Mouse (Mus musculus): Measurements from ENCODE around the gene Irgm1. TPM values are rescaled to one million over a fixed set of nuclear protein-coding genes. Genes with fewer than 3 reads are reported as not detected.
"Not testable (repeated sequence)": the region's sequence is repeated elsewhere in the genome, so short reads cannot be mapped to it uniquely, and the experiment has no call there.

The Irgm1 gene
- 9.5 and 11.4 TPM in 2 replicates for polyA plus RNA-seq (2012; rRNA removed)

DNA sequence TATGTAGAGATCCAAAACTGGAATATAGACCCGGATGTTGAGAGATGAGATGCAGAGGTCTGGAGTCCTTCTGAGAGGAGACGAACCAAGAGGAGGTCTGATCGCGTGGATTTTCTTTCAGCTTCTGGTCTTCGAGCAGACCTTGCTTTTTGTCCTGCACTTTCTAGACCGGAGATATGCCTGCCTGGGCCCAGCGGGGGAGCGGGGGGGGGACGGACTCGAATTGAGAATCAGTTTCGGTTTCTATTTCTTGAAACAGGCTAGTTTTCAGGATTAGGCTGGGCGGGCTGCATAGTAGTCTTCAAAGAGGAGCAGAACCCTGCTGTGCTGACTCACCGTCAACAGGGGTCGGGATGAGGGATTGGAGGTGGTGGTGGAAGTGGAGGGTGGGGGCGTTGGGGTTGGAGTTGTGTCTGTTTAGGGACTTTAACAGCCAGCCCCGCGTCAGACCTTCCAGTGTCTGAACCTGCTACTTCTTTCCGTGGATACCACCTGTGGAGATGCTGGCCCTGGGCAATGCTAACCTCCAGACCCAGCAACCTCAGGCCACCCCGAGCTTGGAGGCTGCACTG, at the start of gene Irgm1:
Gene Irgm1, minus strand, starts transcription at position 483 of the 572 bp plus-strand sequence.
- TF ChIP-seq CTCF (IDR thresholded peaks at IDR 0.05; ENCODE audit: extremely low read depth, insufficient read depth, low read length) (no peak), POLR2A (IDR thresholded peaks at IDR 0.05; ENCODE audit: extremely low read depth, insufficient read depth, low read length) (no peak)
- Histone ChIP-seq H3K27ac (ENCODE audit: insufficient read depth, low read length) (peak within 1 kb of the TSS; percentile 69), H3K4me1 (ENCODE audit: control insufficient read depth, insufficient read depth, low read length) (no peaks in the 10 kb centered on the region), H3K4me3 (ENCODE audit: insufficient read depth, low read length) (peak within 1 kb of the TSS; percentile 73)

GRCm38 (mm10) chr11:48918380-48918779, 46.9 kb upstream of the Irgm1 start:
- H3K27ac ChIP-seq (ENCODE audit: insufficient read depth, low read length) = no peak overlapping the region
- no peak overlapping the region for H3K4me3 ChIP-seq (ENCODE audit: insufficient read depth, low read length)
- no peak for TF ChIP-seq POLR2A (IDR thresholded peaks at IDR 0.05; ENCODE audit: extremely low read depth, insufficient read depth, low read length)
- TF ChIP-seq CTCF (IDR thresholded peaks at IDR 0.05; ENCODE audit: extremely low read depth, insufficient read depth, low read length) = no peak
- no peaks in the 10 kb centered on the region for H3K4me1 ChIP-seq (ENCODE audit: control insufficient read depth, insufficient read depth, low read length)

- TF ChIP-seq POLR2A (IDR thresholded peaks at IDR 0.05; ENCODE audit: extremely low read depth, insufficient read depth, low read length) = no peak
- Histone ChIP-seq H3K27ac (ENCODE audit: insufficient read depth, low read length) (no peak overlapping the region), H3K4me3 (ENCODE audit: insufficient read depth, low read length) (no peak overlapping the region), H3K4me1 (ENCODE audit: control insufficient read depth, insufficient read depth, low read length) (no peaks in the 10 kb centered on the region)
These were observed 42.1 kb upstream of the Irgm1 start for GRCm38 (mm10) chr11:48913611-48914010.

DNA sequence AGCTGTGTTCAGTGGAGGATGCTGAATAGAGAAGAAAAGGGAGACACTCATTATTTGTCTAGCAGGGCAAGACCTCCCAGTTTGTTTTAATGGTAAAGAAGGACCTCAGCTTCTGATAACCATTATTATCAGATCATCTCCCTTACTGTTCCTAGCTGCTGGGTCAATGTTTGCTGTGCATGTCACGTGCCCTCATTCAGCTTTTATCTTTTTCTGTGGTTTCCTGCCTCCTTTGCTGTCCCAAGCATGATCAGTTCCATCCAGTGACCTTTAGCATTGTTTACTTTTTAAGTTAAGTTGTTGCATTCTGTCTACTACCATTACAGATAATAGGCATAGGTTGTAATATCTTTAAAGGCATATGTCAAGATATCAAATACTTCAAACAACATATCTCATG, 37.0 kb upstream of the Irgm1 start:
- H3K4me1 ChIP-seq (ENCODE audit: control insufficient read depth, insufficient read depth, low read length) = no peaks in the 10 kb centered on the region
- TF ChIP-seq POLR2A (IDR thresholded peaks at IDR 0.05; ENCODE audit: extremely low read depth, insufficient read depth, low read length) (no peak), CTCF (IDR thresholded peaks at IDR 0.05; ENCODE audit: extremely low read depth, insufficient read depth, low read length) (no peak)
- H3K4me3 ChIP-seq (ENCODE audit: insufficient read depth, low read length) = no peak overlapping the region
- H3K27ac ChIP-seq (ENCODE audit: insufficient read depth, low read length) = no peak overlapping the region

DNA sequence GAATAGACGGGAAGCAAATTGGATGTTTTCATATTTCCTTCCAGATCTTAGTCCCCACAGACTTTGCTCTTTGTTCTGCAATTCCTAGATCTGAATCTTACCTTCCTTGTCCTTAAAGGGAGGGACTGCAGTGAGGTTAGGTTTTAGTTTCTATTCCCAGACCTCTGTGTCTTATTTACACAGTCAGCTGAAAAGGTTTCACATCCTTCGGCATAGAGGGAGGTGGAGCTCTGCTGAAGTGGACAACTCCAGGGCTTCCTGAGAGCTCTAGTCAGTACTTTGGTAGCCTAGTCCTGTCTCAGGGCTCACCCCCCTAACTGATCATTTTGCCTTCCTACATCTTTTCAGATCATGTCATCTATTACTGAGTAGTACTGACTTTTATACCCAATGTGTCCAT, 30.5 kb upstream of the Irgm1 start, which contains the start of gene Gm5431:
Gene Gm5431, minus strand, starts transcription at position 194 of the 400 bp plus-strand sequence.
- H3K4me3 ChIP-seq (ENCODE audit: insufficient read depth, low read length) = no peak within 1 kb of the TSS
- no peak within 1 kb of the TSS for H3K27ac ChIP-seq (ENCODE audit: insufficient read depth, low read length)
- TF ChIP-seq CTCF (IDR thresholded peaks at IDR 0.05; ENCODE audit: extremely low read depth, insufficient read depth, low read length) (no peak), POLR2A (IDR thresholded peaks at IDR 0.05; ENCODE audit: extremely low read depth, insufficient read depth, low read length) (no peak)

GRCm38 (mm10) chr11:48901567-48901930, 30.1 kb upstream of the Irgm1 start:
- H3K27ac ChIP-seq (ENCODE audit: insufficient read depth, low read length); H3K4me3 ChIP-seq (ENCODE audit: insufficient read depth, low read length); H3K4me1 ChIP-seq (ENCODE audit: control insufficient read depth, insufficient read depth, low read length): not testable (repeated sequence)

More for the DNA sequence above, 30.5 kb upstream of the Irgm1 start, which contains the start of gene Gm5431:
- no peaks in the 10 kb centered on the region for H3K4me1 ChIP-seq (ENCODE audit: control insufficient read depth, insufficient read depth, low read length)

DNA sequence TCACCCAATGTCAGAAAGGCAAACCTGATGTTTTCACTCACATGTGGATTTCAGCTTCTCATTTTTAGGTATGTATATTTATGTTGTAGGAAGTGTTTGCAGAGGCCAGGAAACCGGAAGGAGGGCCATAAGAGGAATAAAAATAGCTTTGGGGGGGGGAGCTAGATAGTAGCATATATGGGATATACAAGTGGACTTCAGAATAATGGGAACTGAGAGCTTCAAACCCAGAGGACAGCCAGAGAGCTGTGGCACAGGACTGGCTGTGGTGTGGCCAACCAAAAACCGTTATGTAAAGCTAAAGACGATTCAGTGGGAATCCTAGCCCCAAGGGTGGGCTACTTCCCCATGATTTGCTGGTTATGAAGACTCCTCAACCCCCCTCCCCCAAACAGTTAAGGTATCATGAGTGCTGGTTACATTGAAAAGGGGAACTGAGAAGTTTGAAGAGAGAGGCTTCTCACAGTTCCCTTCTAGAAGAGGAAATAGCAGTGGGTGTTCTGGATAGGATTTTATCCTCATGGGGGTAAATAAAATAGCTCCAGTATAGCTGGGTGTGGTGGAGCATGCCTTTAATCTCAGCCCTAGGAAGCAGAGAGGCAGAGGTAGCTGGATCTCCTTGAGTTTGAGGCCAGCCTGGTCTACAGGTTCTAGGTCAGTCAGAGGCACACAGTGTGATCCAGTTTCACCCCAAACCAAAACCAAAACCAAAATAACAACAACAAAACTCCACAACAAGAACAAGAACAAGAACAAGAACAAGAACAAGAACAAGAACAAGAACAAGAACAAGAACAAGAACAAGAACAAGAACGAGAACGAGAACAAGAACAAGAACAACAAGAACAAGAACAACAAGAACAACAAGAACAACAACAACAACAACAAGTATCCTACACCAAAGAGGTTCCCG, 29.4 kb upstream of the Irgm1 start:
- not testable (repeated sequence) for H3K27ac ChIP-seq (ENCODE audit: insufficient read depth, low read length); H3K4me1 ChIP-seq (ENCODE audit: control insufficient read depth, insufficient read depth, low read length); H3K4me3 ChIP-seq (ENCODE audit: insufficient read depth, low read length)

GRCm38 (mm10) chr11:48898812-48899431, 27.4 kb upstream of the Irgm1 start:
- Histone ChIP-seq H3K4me1 (ENCODE audit: control insufficient read depth, insufficient read depth, low read length) (no peaks in the 10 kb centered on the region), H3K27ac (ENCODE audit: insufficient read depth, low read length) (no peak overlapping the region), H3K4me3 (ENCODE audit: insufficient read depth, low read length) (no peak overlapping the region)
- TF ChIP-seq CTCF (IDR thresholded peaks at IDR 0.05; ENCODE audit: extremely low read depth, insufficient read depth, low read length) = no peak

GRCm38 (mm10) chr11:48876680-48877079, 5.2 kb upstream of the Irgm1 start:
- no peak overlapping the region for H3K4me3 ChIP-seq (ENCODE audit: insufficient read depth, low read length)
- TF ChIP-seq CTCF (IDR thresholded peaks at IDR 0.05; ENCODE audit: extremely low read depth, insufficient read depth, low read length) (no peak), POLR2A (IDR thresholded peaks at IDR 0.05; ENCODE audit: extremely low read depth, insufficient read depth, low read length) (no peak)
- H3K4me1 ChIP-seq (ENCODE audit: control insufficient read depth, insufficient read depth, low read length) = no peaks in the 10 kb centered on the region
- no peak overlapping the region for H3K27ac ChIP-seq (ENCODE audit: insufficient read depth, low read length)

- not testable (repeated sequence) for H3K4me1 ChIP-seq (ENCODE audit: control insufficient read depth, insufficient read depth, low read length); H3K27ac ChIP-seq (ENCODE audit: insufficient read depth, low read length); H3K4me3 ChIP-seq (ENCODE audit: insufficient read depth, low read length)
These were observed 3.9 kb upstream of the Irgm1 start for GRCm38 (mm10) chr11:48875343-48875837.

Measured in cortical plate, adult 2 months (tissue).